Mouse (Mus musculus) left cerebral cortex, adult 8-10 months (tissue): ENCODE results near the gene Hoxb2. TPM values are rescaled to one million over a fixed set of nuclear protein-coding genes. Genes with fewer than 3 reads are reported as not detected.
A peak's percentile ranks its signal among the peaks of the same experiment; 100 is the strongest.

Source experiments
- DNase-seq, 2 experiments: peaks; one replicate each; pipeline ENCODE4 v3.0.0; 2022; ENCODE audit warnings: low spot score in 2 of 2
- total RNA-seq, 4 experiments: library from RNA; stranded (reverse); gene quantifications; 2 replicates each; pipeline ENCODE4 v1.2.4; 2022

Hoxb2 gene
- not detected for total RNA-seq

GRCm38 (mm10) chr11:96350341-96350624 is at the start of gene Hoxb2:
Hoxb2 (plus strand) TSS chr11:96350525.
- DNase-seq = no peak

GRCm38 (mm10) chr11:96301064-96301431 is 49.3 kb upstream of the Hoxb2 start:
- no peak for DNase-seq

- peak in 1 of 2 experiments; percentile 51 for DNase-seq
Observed at GRCm38 (mm10) chr11:96301837-96302236, 48.5 kb upstream of the Hoxb2 start.

GRCm38 (mm10) chr11:96302381-96303150 is 47.8 kb upstream of the Hoxb2 start:
- DNase-seq = no peak

GRCm38 (mm10) chr11:96303151-96304099 is 46.9 kb upstream of the Hoxb2 start, which contains the start of gene Hoxb5:
Hoxb5 (plus strand) TSS chr11:96303336.
- no peak for DNase-seq

- no peak for DNase-seq
Observed at GRCm38 (mm10) chr11:96304381-96305195, 45.7 kb upstream of the Hoxb2 start.

GRCm38 (mm10) chr11:96305505-96306182 is 44.7 kb upstream of the Hoxb2 start:
- DNase-seq = no peak

- DNase-seq = no peak
Observed at GRCm38 (mm10) chr11:96306183-96306907, 44.0 kb upstream of the Hoxb2 start.

GRCm38 (mm10) chr11:96306908-96307269 is 43.4 kb upstream of the Hoxb2 start:
- DNase-seq = no peak

GRCm38 (mm10) chr11:96308763-96309162 is 41.6 kb upstream of the Hoxb2 start:
- DNase-seq = no peak

- DNase-seq = no peak
Observed at GRCm38 (mm10) chr11:96309288-96309687, 41.0 kb upstream of the Hoxb2 start.

- no peak for DNase-seq
Observed at GRCm38 (mm10) chr11:96310183-96310938, 40.0 kb upstream of the Hoxb2 start.

GRCm38 (mm10) chr11:96311097-96311496 is 39.2 kb upstream of the Hoxb2 start:
- no peak for DNase-seq

- no peak for DNase-seq
Observed at GRCm38 (mm10) chr11:96311520-96312417, 38.6 kb upstream of the Hoxb2 start.

GRCm38 (mm10) chr11:96313134-96313533 is 37.2 kb upstream of the Hoxb2 start:
- DNase-seq = no peak

GRCm38 (mm10) chr11:96313806-96314428 is 36.4 kb upstream of the Hoxb2 start:
- no peak for DNase-seq

GRCm38 (mm10) chr11:96314671-96315343 is 35.5 kb upstream of the Hoxb2 start:
- DNase-seq = no peak

- no peak for DNase-seq
Observed at GRCm38 (mm10) chr11:96315344-96315681, 35.0 kb upstream of the Hoxb2 start.
